Mouse (Mus musculus) T-cell, adult 2 months (primary cell): Measurements from ENCODE around the gene Kansl1l.
A peak's percentile ranks its signal among the peaks of the same experiment; 100 is the strongest.

ENCODE experiments used
- DNase-seq: peaks from one replicate; pipeline ENCODE4 v3.0.0; 2022; ENCODE audit warnings: low spot score

Kansl1l gene

GRCm38 (mm10) chr1:66817865-66818315 lies 528 bp upstream of the Kansl1l start:
- DNase-seq: peak; percentile 28

- DNase-seq: peak; percentile 90
Measured at GRCm38 (mm10) chr1:66816837-66817452, 417 bp downstream of the Kansl1l start.

- peak; percentile 62 for DNase-seq
Measured at GRCm38 (mm10) chr1:66815941-66816777, 1.2 kb downstream of the Kansl1l start.

- no peak for DNase-seq
Measured at GRCm38 (mm10) chr1:66814756-66815155, 2.6 kb downstream of the Kansl1l start.

- DNase-seq: no peak
Measured at GRCm38 (mm10) chr1:66813191-66813590, 4.2 kb downstream of the Kansl1l start.

- no peak for DNase-seq
Measured at GRCm38 (mm10) chr1:66806821-66807220, 10.5 kb downstream of the Kansl1l start.

GRCm38 (mm10) chr1:66805408-66805807 lies 12.0 kb downstream of the Kansl1l start:
- DNase-seq: no peak

- DNase-seq: no peak
Measured at GRCm38 (mm10) chr1:66804710-66805109, 12.7 kb downstream of the Kansl1l start.

- DNase-seq: no peak
Measured at GRCm38 (mm10) chr1:66797962-66798361, 19.4 kb downstream of the Kansl1l start.

- no peak for DNase-seq
Measured at GRCm38 (mm10) chr1:66792838-66793466, 24.4 kb downstream of the Kansl1l start.

GRCm38 (mm10) chr1:66782296-66782695 lies 35.1 kb downstream of the Kansl1l start:
- DNase-seq: no peak

- no peak for DNase-seq
Measured at GRCm38 (mm10) chr1:66781027-66781426, 36.3 kb downstream of the Kansl1l start.

- DNase-seq: no peak
Measured at GRCm38 (mm10) chr1:66778798-66779197, 38.6 kb downstream of the Kansl1l start.

GRCm38 (mm10) chr1:66777878-66778277 lies 39.5 kb downstream of the Kansl1l start:
- DNase-seq: no peak

GRCm38 (mm10) chr1:66768764-66769163 lies 48.6 kb downstream of the Kansl1l start:
- DNase-seq: no peak

GRCm38 (mm10) chr1:66730581-66730980 lies 86.8 kb downstream of the Kansl1l start:
- no peak for DNase-seq

GRCm38 (mm10) chr1:66712859-66713258 lies 104.5 kb downstream of the Kansl1l start:
- no peak for DNase-seq

GRCm38 (mm10) chr1:66704523-66704922 lies 112.8 kb downstream of the Kansl1l start:
- no peak for DNase-seq

GRCm38 (mm10) chr1:66702623-66703345 lies 114.6 kb downstream of the Kansl1l start:
- DNase-seq: no peak

GRCm38 (mm10) chr1:66701576-66701940 lies 115.8 kb downstream of the Kansl1l start:
- no peak for DNase-seq

GRCm38 (mm10) chr1:66700693-66701575 lies 116.4 kb downstream of the Kansl1l start, which contains the start of gene Rpe:
Rpe (plus strand) TSS chr1:66700831.
- DNase-seq: peak; percentile 92
